Mouse (Mus musculus) forebrain, embryonic 13.5 days (tissue): ENCODE data around the gene Khnyn. TPM values are rescaled to one million over a fixed set of nuclear protein-coding genes. Genes with fewer than 3 reads are reported as not detected.

Source experiments
- ATAC-seq: fragments of 200-750 bp; cut with Nextera tagmentation; 2 replicates; pipeline ENCODE4 v1.8.0; 2017
- H3K27ac ChIP-seq: fragments of 300-500 bp; sonication (generic); 2 replicates; pipeline ENCODE4 v1.5.1; 2015; ENCODE audit warnings: inconsistent platforms, mild to moderate bottlenecking, moderate library complexity
- H3K27me3 ChIP-seq: fragments of 300-500 bp; sonication (generic); 2 replicates; pipeline ENCODE4 v1.6.1; 2015; ENCODE audit warnings: mild to moderate bottlenecking, inconsistent platforms
- H3K36me3 ChIP-seq: fragments of 300-500 bp; sonication (generic); 2 replicates; pipeline ENCODE4 v1.6.1; 2015; ENCODE audit warnings: mild to moderate bottlenecking, inconsistent platforms; ENCODE audit not compliant: poor library complexity, severe bottlenecking
- H3K4me1 ChIP-seq: fragments of 300-500 bp; sonication (generic); 2 replicates; pipeline ENCODE4 v1.6.1; 2015; ENCODE audit warnings: inconsistent platforms
- H3K4me2 ChIP-seq: fragments of 300-500 bp; sonication (generic); 2 replicates; pipeline ENCODE4 v1.6.1; 2015; ENCODE audit warnings: inconsistent platforms, mild to moderate bottlenecking, moderate library complexity
- H3K4me3 ChIP-seq: fragments of 300-500 bp; sonication (generic); 2 replicates; pipeline ENCODE4 v1.5.1; 2015; ENCODE audit warnings: mild to moderate bottlenecking, inconsistent platforms
- H3K9ac ChIP-seq: fragments of 300-500 bp; sonication (generic); 2 replicates; pipeline ENCODE4 v1.6.1; 2015; ENCODE audit warnings: mild to moderate bottlenecking, inconsistent platforms
- H3K9me3 ChIP-seq: fragments of 300-500 bp; sonication (generic); replicated peaks from 2 replicates; pipeline ENCODE4 v1.6.1; 2016; ENCODE audit warnings: inconsistent platforms
- WGBS: fragments of 180-500 bp; shearing (Covaris S2); methylation state at CpG from one replicate; pipeline ENCODE4 v1.1.7; 2015; 5-methylcytosine and 5-hydroxymethylcytosine counted together
- polyA plus RNA-seq: library from polyadenylated mRNA; unstranded; fragments of >200 nt; fragmentation: Nextera tagmentation; extraction: Ambion mirVana; gene quantifications from 2 replicates; pipeline ENCODE4 v1.2.1, GENCODE M21; 2015

Gene Khnyn
- polyA plus RNA-seq, 1 experiment from 2014 or later: 9.6 TPM

GRCm38 (mm10) chr14:55940070-55940800 is 55.5 kb downstream of the Khnyn start:
- no peak for ATAC-seq
- H3K36me3 ChIP-seq: no peaks in the 10 kb centered on the region
- H3K4me2 ChIP-seq: no peak overlapping the region
- no peaks in the 10 kb centered on the region for H3K27me3 ChIP-seq
- 62% methylated on average over 7 of the region's 7 CpGs for WGBS
- no peaks in the 10 kb centered on the region for H3K9me3 ChIP-seq
- no peak overlapping the region for H3K4me3 ChIP-seq
- H3K27ac ChIP-seq: no peak overlapping the region
- no peak overlapping the region for H3K9ac ChIP-seq
- no peaks in the 10 kb centered on the region for H3K4me1 ChIP-seq

GRCm38 (mm10) chr14:55943601-55944000 is 58.9 kb downstream of the Khnyn start:
- H3K27ac ChIP-seq: no peak overlapping the region
- H3K9me3 ChIP-seq: no peaks in the 10 kb centered on the region
- no peaks in the 10 kb centered on the region for H3K4me1 ChIP-seq
- no peaks in the 10 kb centered on the region for H3K27me3 ChIP-seq
- no peak overlapping the region for H3K4me3 ChIP-seq
- no peaks in the 10 kb centered on the region for H3K36me3 ChIP-seq
- no peak overlapping the region for H3K4me2 ChIP-seq
- ATAC-seq: no peak
- no peak overlapping the region for H3K9ac ChIP-seq
- WGBS: 89% methylated on average over 11 of the region's 11 CpGs

- no peaks in the 10 kb centered on the region for H3K9me3 ChIP-seq
- H3K4me2 ChIP-seq: no peak within 1 kb of the TSS
- no peak within 1 kb of the TSS for H3K4me3 ChIP-seq
- no peaks in the 10 kb centered on the region for H3K27me3 ChIP-seq
- H3K36me3 ChIP-seq: no peaks in the 10 kb centered on the region
- no peak within 1 kb of the TSS for H3K27ac ChIP-seq
- no peak for ATAC-seq
- no peak within 1 kb of the TSS for H3K9ac ChIP-seq
- WGBS: 78% methylated on average over 4 of the region's 4 CpGs
- no peaks in the 10 kb centered on the region for H3K4me1 ChIP-seq
Measured at GRCm38 (mm10) chr14:55944575-55944974, 59.8 kb downstream of the Khnyn start, which contains the start of gene Cma1. Cma1 (minus strand) TSS chr14:55944675.

- Histone ChIP-seq H3K27me3 (no peaks in the 10 kb centered on the region), H3K36me3 (no peaks in the 10 kb centered on the region), H3K4me2 (no peak overlapping the region), H3K27ac (no peak overlapping the region), H3K9me3 (no peaks in the 10 kb centered on the region), H3K4me3 (no peak overlapping the region), H3K9ac (no peak overlapping the region), H3K4me1 (no peaks in the 10 kb centered on the region)
- no peak for ATAC-seq
- 92% methylated on average over 2 of the region's 2 CpGs for WGBS
Measured at GRCm38 (mm10) chr14:55946269-55946969, 61.7 kb downstream of the Khnyn start.

Other genes with a start within 250 kb of the Khnyn start
- gene Ipo4, start 249.0 kb upstream of the Khnyn start, polyA plus RNA-seq: 65.5 and 76.0 TPM in 2 replicates
- gene Gm49378, start 247.1 kb upstream of the Khnyn start, polyA plus RNA-seq: 1.1 and 1.5 TPM in 2 replicates
- gene Tm9sf1, start 241.1 kb upstream of the Khnyn start, polyA plus RNA-seq: 64.3 and 71.3 TPM in 2 replicates
- 0.57 and 0.67 TPM in 2 replicates for gene Tssk4, start 234.8 kb upstream of the Khnyn start, polyA plus RNA-seq
- 66.3 and 70.1 TPM in 2 replicates for gene Mdp1, start 224.4 kb upstream of the Khnyn start, polyA plus RNA-seq
- gene Gmpr2, start 213.0 kb upstream of the Khnyn start, polyA plus RNA-seq: 57.5 and 60.4 TPM in 2 replicates
- gene Nedd8, start 212.8 kb upstream of the Khnyn start, polyA plus RNA-seq: 665 and 692 TPM in 2 replicates
- 45.1 and 51.6 TPM in 2 replicates for gene Tinf2, start 203.1 kb upstream of the Khnyn start, polyA plus RNA-seq
- 0.13 and 0.21 TPM in 2 replicates for gene Tgm1, start 171.0 kb upstream of the Khnyn start, polyA plus RNA-seq
- gene Rabggta, start 162.7 kb upstream of the Khnyn start, polyA plus RNA-seq: 33.5 and 37.8 TPM in 2 replicates
- 77.1 and 78.8 TPM in 2 replicates for gene Dhrs1, start 139.3 kb upstream of the Khnyn start, polyA plus RNA-seq
- gene Nop9, start 139.3 kb upstream of the Khnyn start, polyA plus RNA-seq: 44.4 and 46.4 TPM in 2 replicates
- gene Cideb, start 126.5 kb upstream of the Khnyn start, polyA plus RNA-seq: 0.20 and 0.23 TPM in 2 replicates
- 0.18 and 0.29 TPM in 2 replicates for gene Ltb4r2, start 123.5 kb upstream of the Khnyn start, polyA plus RNA-seq
- 0.45 TPM in 1 of 2 replicates, not detected in the other for gene Ltb4r1, start 119.0 kb upstream of the Khnyn start, polyA plus RNA-seq
- 3.6 and 5.4 TPM in 2 replicates for gene Adcy4, start 100.9 kb upstream of the Khnyn start, polyA plus RNA-seq
- 2.1 and 2.4 TPM in 2 replicates for gene Ripk3, start 96.1 kb upstream of the Khnyn start, polyA plus RNA-seq
- gene Nfatc4, start 61.8 kb upstream of the Khnyn start, polyA plus RNA-seq: 17.0 and 18.9 TPM in 2 replicates
- 9.3 and 12.4 TPM in 2 replicates for gene Nynrin, start 30.9 kb upstream of the Khnyn start, polyA plus RNA-seq
- gene Cbln3, start 555 bp upstream of the Khnyn start, polyA plus RNA-seq: 0.08 and 0.18 TPM in 2 replicates
- gene Sdr39u1, start 15.3 kb downstream of the Khnyn start, polyA plus RNA-seq: 71.0 and 72.3 TPM in 2 replicates
- gene Cma1, start 59.7 kb downstream of the Khnyn start, polyA plus RNA-seq: not detected in 2 replicates
- not detected in 2 replicates for gene Cma2, start 66.0 kb downstream of the Khnyn start, polyA plus RNA-seq
- gene Mcpt1, start 133.0 kb downstream of the Khnyn start, polyA plus RNA-seq: not detected in 2 replicates
- gene Mcpt9, start 145.5 kb downstream of the Khnyn start, polyA plus RNA-seq: not detected in 2 replicates
- not detected in 2 replicates for gene Mcpt2, start 157.1 kb downstream of the Khnyn start, polyA plus RNA-seq
- not detected in 2 replicates for gene Mcpt4, start 177.4 kb downstream of the Khnyn start, polyA plus RNA-seq
- gene Mcpt8, start 200.3 kb downstream of the Khnyn start, polyA plus RNA-seq: not detected in 2 replicates
- not detected in 2 replicates for gene Ctsg, start 217.6 kb downstream of the Khnyn start, polyA plus RNA-seq
- gene Gzme, start 235.7 kb downstream of the Khnyn start, polyA plus RNA-seq: not detected in 2 replicates
- gene Gzmd, start 247.7 kb downstream of the Khnyn start, polyA plus RNA-seq: not detected in 2 replicates